Mouse (Mus musculus) spleen, postnatal 36 days (tissue): ENCODE measurements around the gene Kcne4.
A peak's percentile ranks its signal among the peaks of the same experiment; 100 is the strongest.

Experiments used
- DNase-seq, 2 experiments: peaks; one replicate each; pipeline ENCODE4 v3.0.0; 2022; ENCODE audit warnings: low spot score in 2 of 2, mixed read lengths in 1 of 2

The Kcne4 gene

GRCm38 (mm10) chr1:78860056-78860455 is 43.5 kb downstream of the Kcne4 start:
- DNase-seq = no peak

DNA sequence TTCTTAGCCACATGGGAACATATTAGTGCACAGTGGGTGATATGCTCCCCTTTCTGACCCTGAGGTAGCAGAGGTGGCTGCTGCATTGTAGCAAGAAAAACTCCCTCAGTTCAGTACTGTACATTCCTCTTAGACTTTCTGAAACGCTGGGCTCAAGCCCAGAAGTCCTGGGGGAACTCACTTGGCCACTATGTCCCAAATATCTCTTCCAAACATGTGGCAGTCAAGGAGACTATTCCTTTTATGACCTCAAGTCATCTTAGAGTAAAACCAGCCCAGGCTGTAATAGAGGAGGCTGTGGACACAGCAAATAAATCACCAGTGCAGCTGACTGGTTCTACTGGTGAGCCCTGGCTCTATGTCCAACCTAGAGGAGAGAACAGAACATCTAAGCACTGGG is 45.7 kb downstream of the Kcne4 start:
- DNase-seq = no peak

DNA sequence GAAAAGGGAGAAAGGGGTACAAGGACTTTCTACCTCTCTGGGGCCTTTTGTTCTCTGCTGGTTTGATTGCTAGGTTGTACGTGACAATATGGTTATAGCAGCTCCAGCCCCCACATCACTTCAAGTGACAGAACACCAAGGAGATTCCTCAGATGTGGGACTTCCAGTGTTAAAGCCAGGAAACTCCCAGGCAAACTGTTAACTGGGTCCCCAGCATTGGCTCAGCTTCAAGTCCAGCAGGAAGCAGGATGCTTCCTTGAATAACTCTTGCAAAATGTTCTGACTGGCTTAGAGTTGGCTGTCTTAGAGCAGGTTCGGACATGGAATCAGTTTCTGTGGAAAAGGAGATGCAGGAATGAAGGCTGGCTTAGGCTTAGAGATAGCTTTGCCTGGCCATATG is 47.3 kb downstream of the Kcne4 start:
- peak in 1 of 2 experiments; percentile 6 for DNase-seq

GRCm38 (mm10) chr1:78864351-78864750 is 47.8 kb downstream of the Kcne4 start:
- no peak for DNase-seq

DNA sequence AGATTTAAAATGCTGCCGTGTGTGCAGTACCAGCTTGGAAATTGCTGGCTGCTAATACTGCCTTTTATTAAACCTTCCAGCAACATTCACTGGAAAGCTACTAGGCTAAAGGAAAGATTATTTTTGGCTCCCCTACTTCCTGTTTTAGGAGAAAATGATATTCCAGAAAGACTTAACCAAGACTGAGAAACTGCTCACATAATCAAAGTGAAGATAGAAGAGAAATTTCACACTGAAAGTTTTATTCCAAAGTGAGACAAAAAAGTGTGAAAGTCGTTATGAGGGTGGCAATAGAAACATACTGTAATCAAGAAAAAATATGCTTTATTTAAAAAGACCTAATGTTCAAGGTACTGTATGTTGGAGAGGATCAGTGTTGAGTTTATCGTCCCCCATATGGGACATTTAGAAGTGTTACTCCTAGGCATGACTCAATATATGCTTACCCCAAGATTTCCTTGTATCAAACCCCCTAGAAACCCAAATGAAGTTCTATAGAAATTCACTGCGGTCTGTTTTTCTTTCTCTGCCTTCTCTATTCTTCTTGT is 48.3 kb downstream of the Kcne4 start:
- DNase-seq = no peak

DNA sequence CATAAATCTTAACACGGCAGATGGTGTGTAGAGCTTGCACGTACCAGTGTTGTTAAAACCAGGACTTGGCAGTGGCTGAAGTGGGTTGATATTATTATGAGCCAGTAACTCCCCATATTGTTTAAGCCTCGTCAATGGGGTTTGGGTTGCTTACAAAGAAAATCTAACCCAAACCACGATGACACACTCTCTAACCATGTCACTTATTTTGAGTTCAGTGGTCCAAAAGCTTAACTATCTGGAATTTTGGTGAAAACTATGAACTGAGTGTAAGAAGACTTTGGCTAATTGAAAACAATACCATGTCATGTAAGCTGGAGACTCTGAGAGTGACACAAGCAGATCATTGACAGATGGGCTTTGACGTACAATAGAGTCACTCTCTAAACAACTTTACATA is 49.4 kb downstream of the Kcne4 start:
- no peak for DNase-seq

GRCm38 (mm10) chr1:78866455-78866854 is 49.9 kb downstream of the Kcne4 start:
- no peak for DNase-seq
